Mouse (Mus musculus): Measurements from ENCODE around the gene Cd209c. TPM values are rescaled to one million over a fixed set of nuclear protein-coding genes. Genes with fewer than 3 reads are reported as not detected.

Gene Cd209c
- 0.12 and 0.26 TPM in 2 replicates for polyA plus RNA-seq (2015; fragmentation: Nextera tagmentation; extraction: Ambion mirVana)

DNA sequence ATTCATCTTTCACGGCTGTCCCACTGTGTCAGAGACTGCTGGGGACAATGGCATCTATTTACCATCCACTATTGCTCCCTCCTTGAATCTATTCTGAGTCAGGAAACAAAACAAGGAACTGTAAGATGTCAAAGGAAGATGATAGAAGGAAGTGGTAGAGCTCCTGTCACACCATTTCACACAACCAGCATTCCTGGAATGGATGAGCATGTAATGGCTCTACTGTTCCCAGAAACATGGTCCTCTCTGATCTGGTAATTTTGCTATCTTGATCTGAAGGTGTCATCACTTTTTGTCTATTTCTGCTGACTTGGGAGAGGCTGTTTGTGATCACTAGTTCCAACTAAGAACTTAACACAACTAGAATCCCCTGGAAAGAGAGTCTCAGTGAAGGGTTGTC is at the start of gene Cd209c:
Gene Cd209c (minus strand): TSS at position 101 of the 400 bp plus-strand sequence.

DNA sequence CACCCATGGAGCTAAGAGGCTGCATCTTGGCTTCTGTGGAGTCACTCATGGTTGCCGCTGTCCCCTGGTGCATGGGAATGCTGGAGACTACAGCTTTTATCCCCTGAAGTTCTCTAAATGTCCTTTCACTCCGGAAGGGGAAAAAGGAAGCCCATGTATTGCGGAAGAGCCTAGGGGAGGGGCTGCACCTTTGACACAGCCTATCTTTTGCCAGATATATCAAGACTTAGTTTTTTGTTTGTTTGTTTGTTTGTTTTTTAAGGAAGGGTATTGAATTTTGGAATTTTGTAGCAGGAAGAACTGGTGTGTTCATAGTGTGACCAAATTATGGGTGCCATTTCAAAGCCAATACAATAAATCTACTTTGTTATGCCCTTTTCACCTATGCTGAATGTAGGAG is 27.8 kb downstream of the Cd209c start, which contains the start of gene Cd209b:
Gene Cd209b (minus strand): TSS at position 101 of the 400 bp plus-strand sequence.

Other genes with a start within 250 kb of the Cd209c start
- 0.27 TPM in 1 of 2 replicates, not detected in the other for gene Clec4g, start 234.1 kb downstream of the Cd209c start, polyA plus RNA-seq (2015; fragmentation: Nextera tagmentation; extraction: Ambion mirVana)
- gene Cd209a, start 205.8 kb downstream of the Cd209c start, polyA plus RNA-seq (2015; fragmentation: Nextera tagmentation; extraction: Ambion mirVana): 0.09 and 0.46 TPM in 2 replicates
- gene Cd209e, start 100.4 kb downstream of the Cd209c start, polyA plus RNA-seq (2015; fragmentation: Nextera tagmentation; extraction: Ambion mirVana): not detected in 2 replicates
- 0.15 TPM in 1 of 2 replicates, not detected in the other for gene Cd209d, start 76.2 kb downstream of the Cd209c start, polyA plus RNA-seq (2015; fragmentation: Nextera tagmentation; extraction: Ambion mirVana)
- gene Cd209b, start 27.9 kb downstream of the Cd209c start, polyA plus RNA-seq (2015; fragmentation: Nextera tagmentation; extraction: Ambion mirVana): 0.27 and 0.33 TPM in 2 replicates
- gene Cd209f, start 151.1 kb upstream of the Cd209c start, polyA plus RNA-seq (2015; fragmentation: Nextera tagmentation; extraction: Ambion mirVana): 1.3 and 2.8 TPM in 2 replicates
- gene Cd209g, start 179.4 kb upstream of the Cd209c start, polyA plus RNA-seq (2015; fragmentation: Nextera tagmentation; extraction: Ambion mirVana): 0.09 and 0.12 TPM in 2 replicates
- 9.6 and 11.2 TPM in 2 replicates for gene Evi5l, start 211.8 kb upstream of the Cd209c start, polyA plus RNA-seq (2015; fragmentation: Nextera tagmentation; extraction: Ambion mirVana)

All from skeletal muscle tissue, postnatal 0 days (tissue).